Mouse (Mus musculus) kidney, postnatal 25 days (tissue): ENCODE measurements around the gene Gm49342.
"Not testable (repeated sequence)": the region's sequence is repeated elsewhere in the genome, so short reads cannot be mapped to it uniquely, and the experiment has no call there.

Experiments used
- DNase-seq, 2 experiments: peaks; one replicate each; pipeline ENCODE4 v3.0.0; 2021; ENCODE audit warnings: mixed read lengths in 2 of 2

The Gm49342 gene

DNA sequence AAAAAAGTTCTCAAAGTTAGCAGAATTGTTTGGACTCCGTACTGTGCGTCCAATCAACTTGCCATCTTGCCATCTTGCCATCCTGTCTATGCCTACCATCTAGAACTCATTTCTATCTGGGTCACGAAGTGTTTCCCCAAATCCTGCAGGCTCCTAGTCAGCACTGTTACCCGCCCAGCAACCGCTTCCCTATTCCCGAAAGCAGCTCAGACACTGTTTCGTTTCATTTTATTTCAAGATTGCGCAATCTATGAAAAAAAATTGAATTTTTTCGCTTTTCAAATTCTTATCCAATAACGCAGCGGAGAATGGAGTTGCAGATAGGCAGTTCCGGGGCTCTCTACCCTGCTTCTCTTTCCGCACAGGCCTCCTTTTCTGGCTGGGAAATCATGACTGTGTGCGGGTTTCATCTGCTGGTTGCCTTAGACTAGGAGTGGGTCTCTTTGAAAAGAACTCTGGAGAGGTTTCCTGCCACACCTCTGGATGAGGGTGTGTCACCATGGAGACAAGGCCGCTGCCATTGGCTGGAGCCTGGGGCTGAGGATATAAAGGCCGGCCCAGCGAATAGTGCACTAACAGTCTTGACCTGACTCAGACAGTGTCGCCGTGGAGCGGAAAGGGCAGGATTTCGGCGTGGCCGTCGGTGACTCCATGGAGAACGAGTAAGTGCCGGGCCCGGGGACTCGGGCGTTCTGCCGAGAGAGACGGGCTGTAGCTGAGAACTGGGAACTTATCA lies at the start of gene Gm49342:
Gene Gm49342 (plus strand): TSS at position 586 of the 736 bp plus-strand sequence.
- peak; percentile 96 to 98 for DNase-seq

DNA sequence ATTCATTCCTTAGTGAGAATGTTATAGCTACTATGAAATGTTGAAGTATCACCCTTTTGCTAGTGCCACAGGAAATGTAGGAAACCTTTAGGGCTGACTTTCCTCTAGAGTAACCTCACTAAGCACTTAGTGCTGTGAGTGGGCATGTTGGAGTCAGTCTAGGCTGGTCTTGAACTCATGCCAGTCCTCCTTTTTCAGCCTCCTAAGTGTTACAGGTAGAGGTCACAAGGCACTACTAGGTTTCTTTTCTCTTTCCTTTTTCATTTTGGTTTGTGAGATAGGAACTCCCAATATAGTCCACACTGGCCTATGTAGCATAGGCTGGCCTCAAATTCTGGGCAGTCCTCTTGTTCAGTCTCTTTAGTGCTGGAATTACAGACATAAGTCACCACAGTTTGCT lies 48.9 kb upstream of the Gm49342 start:
- no peak for DNase-seq

DNA sequence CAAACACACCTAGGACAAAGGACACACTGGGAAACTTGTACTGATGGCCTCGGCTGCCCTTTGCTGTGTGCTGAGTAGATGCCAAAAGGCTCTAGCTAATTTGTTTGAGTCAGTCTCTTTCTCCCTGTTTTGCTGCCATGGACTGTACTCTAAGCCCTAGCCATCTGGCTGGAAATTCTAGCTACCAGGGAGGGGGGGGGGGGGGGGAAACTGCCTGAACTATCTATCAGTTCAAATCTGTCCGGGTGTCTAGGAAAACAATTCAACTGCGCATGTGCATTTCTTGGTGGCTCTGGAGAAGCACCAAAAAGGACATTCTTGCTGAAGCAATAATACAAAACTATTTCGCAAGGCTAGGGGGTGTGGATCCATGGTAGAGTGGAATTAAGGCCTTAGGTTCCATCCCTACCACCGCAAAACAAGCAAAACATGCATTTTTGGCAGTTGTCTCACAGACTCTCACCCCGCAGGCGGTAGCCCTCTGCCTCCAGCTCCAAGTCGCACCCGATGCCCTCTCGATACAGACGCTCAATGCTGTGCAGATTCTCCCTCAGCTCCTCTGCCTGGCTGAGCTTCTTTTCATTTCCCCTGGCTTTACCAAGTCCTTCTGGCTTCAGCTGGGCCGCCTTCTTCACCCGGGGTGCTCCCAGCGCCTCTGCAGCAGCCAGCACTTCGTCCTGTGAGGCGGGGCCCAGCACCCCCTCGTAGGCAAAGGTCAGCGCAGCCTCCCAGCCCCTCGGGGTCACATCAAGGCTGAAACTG lies 48.2 kb upstream of the Gm49342 start:
- peak; percentile 57 to 59 for DNase-seq

DNA sequence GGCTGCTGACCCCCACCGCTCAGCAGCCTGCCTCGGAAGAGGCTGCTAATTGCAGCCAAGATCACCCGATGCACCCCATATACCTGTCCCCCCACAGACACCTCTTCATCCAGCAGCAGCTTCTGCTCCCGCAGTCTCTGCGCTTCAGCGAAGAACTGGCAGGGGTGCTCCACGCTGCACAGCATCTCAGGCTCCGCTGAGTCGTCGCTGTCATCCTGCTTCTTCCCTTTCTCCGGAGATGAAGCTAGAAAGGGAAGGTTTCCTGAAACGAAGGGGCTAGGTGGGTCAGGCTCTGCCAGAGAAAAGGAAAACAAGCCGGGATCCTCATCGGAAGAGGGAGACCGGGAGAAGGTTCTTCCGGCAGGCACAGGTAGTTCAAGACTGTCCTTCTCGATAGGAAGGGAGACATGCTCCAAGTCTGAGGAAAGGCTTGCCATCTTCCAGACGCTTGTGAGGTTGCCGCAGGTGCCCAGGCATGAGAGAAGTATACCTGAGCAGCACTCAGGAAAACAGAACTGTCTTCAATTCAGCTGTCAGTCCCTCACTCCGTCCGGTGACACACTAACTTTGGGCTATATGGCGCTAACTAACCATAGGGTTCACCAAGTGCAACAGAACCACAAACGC lies 47.5 kb upstream of the Gm49342 start:
- no peak for DNase-seq

- no peak for DNase-seq
Measured at GRCm38 (mm10) chr14:50897374-50897765, 46.9 kb upstream of the Gm49342 start, which contains the start of gene Klhl33. Gene Klhl33 (minus strand): TSS chr14:50897507.

GRCm38 (mm10) chr14:50897992-50898391 lies 46.3 kb upstream of the Gm49342 start:
- DNase-seq, result not testable (repeated sequence)

GRCm38 (mm10) chr14:50903973-50904827 lies 40.1 kb upstream of the Gm49342 start:
- DNase-seq, result peak; percentile 40 to 63

DNA sequence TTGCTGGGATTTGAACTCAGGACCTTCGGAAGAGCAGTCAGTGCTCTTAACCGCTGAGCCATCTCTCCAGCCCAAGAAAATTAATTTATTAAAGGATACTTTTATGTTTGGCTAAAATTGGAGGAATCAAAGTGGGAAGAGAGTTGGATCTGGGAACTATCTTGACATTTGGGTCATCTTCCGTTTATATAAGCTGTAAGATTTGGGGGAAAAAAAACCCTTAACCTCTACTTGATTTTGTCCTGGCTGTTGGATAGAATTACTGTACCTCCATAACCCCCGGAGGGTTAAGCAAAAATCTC lies 39.5 kb upstream of the Gm49342 start:
- DNase-seq, result no peak

DNA sequence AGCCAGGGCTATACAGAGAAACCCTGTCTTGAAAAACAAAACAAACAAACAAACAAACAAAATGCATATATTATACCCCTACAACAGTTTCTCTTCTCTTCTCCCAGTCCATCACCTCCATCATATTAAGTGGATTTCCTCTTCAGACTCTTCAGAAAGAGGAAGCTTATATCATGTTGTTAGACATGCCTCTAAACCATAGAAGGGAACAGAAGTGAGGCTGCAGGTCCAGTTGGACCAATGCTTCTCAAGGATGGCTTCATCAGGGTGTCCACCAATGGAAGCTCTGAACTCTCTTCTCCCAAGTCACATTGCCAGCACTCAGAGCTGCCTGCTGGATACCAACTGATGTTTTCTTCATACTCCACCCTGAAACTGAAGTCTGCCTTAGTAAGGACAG lies 39.0 kb upstream of the Gm49342 start:
- not testable (repeated sequence) for DNase-seq

GRCm38 (mm10) chr14:50908126-50908525 lies 36.2 kb upstream of the Gm49342 start:
- no peak for DNase-seq

- DNase-seq, result no peak
Measured at GRCm38 (mm10) chr14:50911356-50911755, 33.0 kb upstream of the Gm49342 start.

DNA sequence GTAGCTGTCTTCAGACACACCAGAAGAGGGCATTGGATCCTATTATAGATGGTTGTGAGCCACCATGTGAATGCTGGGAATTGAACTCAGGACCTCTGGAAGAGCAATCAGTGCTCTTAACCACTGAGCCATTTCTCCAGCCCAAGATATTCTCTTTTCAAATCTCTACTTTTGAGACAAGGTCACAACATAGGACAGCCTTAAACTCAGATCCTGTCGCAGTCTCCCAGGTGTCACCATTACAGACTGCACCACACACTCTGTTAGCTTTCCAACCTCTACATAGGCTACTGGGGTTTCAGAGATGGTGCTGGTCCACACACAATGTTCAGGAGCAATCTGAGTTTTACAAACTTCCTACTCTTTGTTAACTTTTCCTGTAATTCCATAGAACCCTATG lies 20.9 kb upstream of the Gm49342 start:
- DNase-seq, result not testable (repeated sequence)

GRCm38 (mm10) chr14:50924281-50925064 lies 19.8 kb upstream of the Gm49342 start, which contains the start of the genes Osgep and Apex1:
Gene Osgep (minus strand): TSS chr14:50924893.
Gene Apex1 (plus strand): TSS chr14:50924968.
- DNase-seq, result peak; percentile 98

DNA sequence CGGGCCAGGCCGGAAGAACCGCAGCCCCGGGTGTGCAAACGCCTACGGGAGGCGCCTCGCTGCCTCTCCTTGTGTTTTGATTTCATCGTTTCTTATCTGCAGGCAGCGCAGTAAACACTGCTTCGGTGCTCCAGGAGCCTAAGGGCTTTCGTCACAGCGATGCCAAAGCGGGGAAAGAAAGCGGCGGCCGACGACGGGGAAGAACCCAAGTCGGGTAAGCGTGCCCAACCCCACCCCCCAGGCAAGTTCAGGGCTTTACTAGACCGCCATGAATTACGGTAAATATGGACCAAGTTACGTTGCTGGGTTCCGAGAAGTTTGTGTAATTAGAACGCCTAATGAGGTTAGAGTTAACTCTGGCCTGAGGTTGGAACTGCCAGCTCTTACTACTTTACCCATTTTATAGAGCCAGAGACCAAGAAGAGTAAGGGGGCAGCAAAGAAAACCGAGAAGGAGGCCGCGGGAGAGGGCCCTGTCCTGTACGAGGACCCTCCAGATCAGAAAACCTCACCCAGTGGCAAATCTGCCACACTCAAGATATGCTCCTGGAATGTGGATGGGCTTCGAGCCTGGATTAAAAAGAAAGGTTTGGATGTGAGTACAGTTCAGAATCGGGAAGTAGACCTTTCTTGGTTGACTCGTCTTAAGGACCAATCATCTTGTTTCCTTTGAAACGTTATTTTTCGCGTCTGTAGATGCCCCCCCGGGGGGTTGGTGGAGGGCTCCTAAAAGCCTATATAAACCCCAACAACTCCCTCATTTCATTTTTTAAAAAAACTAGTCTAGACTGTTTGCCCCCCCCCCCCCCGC lies 19.0 kb upstream of the Gm49342 start:
- DNase-seq, result no peak

GRCm38 (mm10) chr14:50927366-50927765 lies 17.0 kb upstream of the Gm49342 start:
- DNase-seq, result no peak

GRCm38 (mm10) chr14:50929951-50930350 lies 14.4 kb upstream of the Gm49342 start:
- no peak for DNase-seq

GRCm38 (mm10) chr14:50930377-50930753 lies 14.0 kb upstream of the Gm49342 start:
- peak; percentile 75 to 92 for DNase-seq

DNA sequence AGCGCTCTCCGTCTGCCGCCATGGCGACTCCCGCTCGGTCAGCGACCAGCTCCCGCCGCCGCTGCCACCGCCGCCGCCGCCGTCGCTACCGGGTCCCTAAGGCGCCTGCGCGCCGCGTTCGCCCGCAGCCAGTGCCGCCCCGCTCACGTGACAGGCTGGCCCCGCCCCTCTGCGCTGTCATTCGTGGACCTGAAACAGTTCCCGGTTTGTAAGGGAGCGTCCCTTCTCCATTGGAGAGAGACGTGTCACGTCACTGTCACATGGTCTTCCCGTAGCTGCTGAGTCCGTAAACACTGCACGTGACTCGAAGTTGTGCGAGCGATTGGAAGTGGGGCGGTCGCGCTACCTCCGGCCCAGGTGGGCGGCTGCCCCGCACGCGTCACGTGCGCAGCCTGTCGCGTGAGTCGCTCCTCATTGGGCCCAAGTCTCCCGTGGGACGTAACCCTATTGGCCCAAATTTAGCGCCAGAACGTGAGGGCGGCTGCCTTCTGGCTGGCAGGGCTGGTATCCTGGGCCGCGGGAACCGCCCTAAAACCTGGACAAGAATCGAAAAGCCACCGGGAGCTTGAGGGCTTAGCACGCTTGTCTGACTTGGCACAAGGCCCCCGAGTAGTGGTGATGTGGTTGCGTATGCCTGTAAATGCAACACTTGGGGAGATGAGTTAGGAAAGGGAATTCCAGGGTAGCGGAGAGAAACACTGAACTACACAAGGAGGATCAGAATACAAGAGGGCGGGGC lies 13.4 kb upstream of the Gm49342 start, which contains the start of the genes Pip4p1 and Pnp:
Gene Pip4p1 (minus strand): TSS at position 103 of the 739 bp plus-strand sequence.
Gene Pnp (plus strand): TSS at position 329 of the 739 bp plus-strand sequence.
- DNase-seq, result peak; percentile 99 to 100

GRCm38 (mm10) chr14:50931493-50932020 lies 12.8 kb upstream of the Gm49342 start:
- no peak for DNase-seq

DNA sequence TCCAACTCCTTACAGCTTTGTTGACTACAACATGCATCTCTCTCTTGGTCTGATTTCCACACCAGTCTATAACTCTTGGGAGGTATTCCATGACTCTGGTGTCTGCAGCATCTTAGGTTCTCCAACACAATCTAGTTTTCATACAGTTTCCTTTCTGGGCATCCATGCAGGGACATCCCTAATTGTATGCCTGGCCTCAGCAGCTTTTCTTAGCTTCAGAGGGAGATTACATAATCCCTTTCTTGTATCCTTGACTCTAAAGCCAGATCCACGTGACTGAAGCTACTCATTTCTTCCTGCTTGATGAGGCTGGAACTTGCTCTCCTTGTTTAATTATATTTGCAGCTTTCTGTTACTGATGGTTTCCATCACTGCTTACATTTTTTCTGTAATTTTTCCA lies 7.7 kb upstream of the Gm49342 start:
- no peak for DNase-seq
